Mouse (Mus musculus) limb, embryonic 13.5 days (tissue): Measurements from ENCODE around the gene Nepn. TPM values are rescaled to one million over a fixed set of nuclear protein-coding genes. Genes with fewer than 3 reads are reported as not detected.

Experiments used
- ATAC-seq: fragments of 200-750 bp; cut with Nextera tagmentation; 2 replicates; pipeline ENCODE4 v1.8.0; 2017; ENCODE audit warnings: low read depth, moderate number of reproducible peaks, moderate TSS enrichment; ENCODE audit not compliant: low FRiP score
- H3K27ac ChIP-seq: fragments of 300-500 bp; sonication (generic); 2 replicates; pipeline ENCODE4 v1.5.1; 2015; ENCODE audit warnings: inconsistent platforms, mild to moderate bottlenecking, moderate library complexity
- H3K27me3 ChIP-seq: fragments of 300-500 bp; sonication (generic); 2 replicates; pipeline ENCODE4 v1.6.1; 2015; ENCODE audit warnings: mild to moderate bottlenecking, inconsistent platforms
- H3K36me3 ChIP-seq: fragments of 300-500 bp; sonication (generic); 2 replicates; pipeline ENCODE4 v1.6.1; 2015; ENCODE audit warnings: inconsistent platforms, mild to moderate bottlenecking, moderate library complexity
- H3K4me1 ChIP-seq: fragments of 300-500 bp; sonication (generic); 2 replicates; pipeline ENCODE4 v1.6.1; 2015; ENCODE audit warnings: inconsistent platforms
- H3K4me2 ChIP-seq: fragments of 300-500 bp; sonication (generic); replicated peaks from 2 replicates; pipeline ENCODE4 v1.6.1; 2015; ENCODE audit warnings: inconsistent platforms, mild to moderate bottlenecking, moderate library complexity
- H3K4me3 ChIP-seq: fragments of 300-500 bp; sonication (generic); 2 replicates; pipeline ENCODE4 v1.5.1; 2015; ENCODE audit warnings: moderate library complexity, mild to moderate bottlenecking, inconsistent platforms
- H3K9ac ChIP-seq: fragments of 300-500 bp; sonication (generic); 2 replicates; pipeline ENCODE4 v1.6.1; 2015; ENCODE audit warnings: mild to moderate bottlenecking, inconsistent platforms
- H3K9me3 ChIP-seq: fragments of 300-500 bp; sonication (generic); 2 replicates; pipeline ENCODE4 v1.6.1; 2016; ENCODE audit warnings: inconsistent platforms
- WGBS: fragments of 180-500 bp; shearing (Covaris S2); methylation state at CpG from one replicate; pipeline ENCODE4 v1.1.7; 2015; 5-methylcytosine and 5-hydroxymethylcytosine counted together
- polyA plus RNA-seq: library from polyadenylated mRNA; unstranded; fragments of >200 nt; fragmentation: Nextera tagmentation; extraction: Ambion mirVana; gene quantifications from 2 replicates; pipeline ENCODE4 v1.2.1, GENCODE M21; 2015

Gene Nepn
- polyA plus RNA-seq, 1 experiment from 2014 or later = 0.13 TPM

DNA sequence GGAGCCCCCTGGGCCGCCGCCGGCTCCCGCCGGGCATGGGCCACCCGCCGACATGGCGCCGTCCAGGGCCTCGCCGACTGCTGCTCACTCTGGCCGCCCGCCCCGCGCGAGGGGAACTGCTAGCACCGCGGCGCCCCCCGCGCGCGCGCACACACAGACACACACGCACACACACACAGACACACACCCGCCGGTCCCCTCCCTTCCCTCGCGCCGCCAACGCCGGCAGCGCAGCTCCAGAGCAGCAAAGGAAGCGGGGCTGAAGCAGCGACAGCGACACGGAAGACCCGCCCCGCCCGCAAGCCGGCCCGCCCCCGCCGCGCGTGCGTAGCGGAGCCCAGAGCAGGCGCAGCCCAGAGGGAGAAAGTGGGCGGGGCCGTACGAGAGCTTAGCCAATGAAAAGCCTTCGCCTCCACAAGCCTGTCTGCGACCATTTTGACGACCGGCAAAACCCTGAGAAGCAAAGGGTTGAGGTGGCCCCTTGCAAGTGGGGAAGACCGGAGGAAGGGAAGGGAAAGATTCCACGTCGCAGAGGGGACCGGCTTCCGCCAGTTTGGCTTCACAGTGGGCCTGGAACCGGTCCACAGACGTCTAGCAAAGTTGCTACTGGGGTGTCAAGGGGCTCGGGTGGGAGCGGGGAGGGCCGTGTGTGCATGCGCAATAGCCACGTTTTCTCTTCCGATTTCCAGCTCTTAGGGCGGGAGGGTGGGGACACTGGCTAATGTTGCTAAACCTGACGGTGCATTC, 6.8 kb upstream of the Nepn start, which contains the start of gene Gopc:
Gopc (minus strand) TSS at position 280 of the 747 bp plus-strand sequence.
- no peaks in the 10 kb centered on the region for H3K27me3 ChIP-seq
- WGBS = under 1% methylated on average over 65 of the region's 71 CpGs
- no peaks in the 10 kb centered on the region for H3K9me3 ChIP-seq
- H3K4me2 ChIP-seq = peak within 1 kb of the TSS; percentile 90
- peaks cover 25% of the 10 kb centered on the region for H3K4me1 ChIP-seq
- H3K36me3 ChIP-seq = no peaks in the 10 kb centered on the region
- peak within 1 kb of the TSS; percentile 85 for H3K4me3 ChIP-seq
- peak; percentile 99 for ATAC-seq
- H3K9ac ChIP-seq = peak within 1 kb of the TSS; percentile 95
- H3K27ac ChIP-seq = peak within 1 kb of the TSS; percentile 92

DNA sequence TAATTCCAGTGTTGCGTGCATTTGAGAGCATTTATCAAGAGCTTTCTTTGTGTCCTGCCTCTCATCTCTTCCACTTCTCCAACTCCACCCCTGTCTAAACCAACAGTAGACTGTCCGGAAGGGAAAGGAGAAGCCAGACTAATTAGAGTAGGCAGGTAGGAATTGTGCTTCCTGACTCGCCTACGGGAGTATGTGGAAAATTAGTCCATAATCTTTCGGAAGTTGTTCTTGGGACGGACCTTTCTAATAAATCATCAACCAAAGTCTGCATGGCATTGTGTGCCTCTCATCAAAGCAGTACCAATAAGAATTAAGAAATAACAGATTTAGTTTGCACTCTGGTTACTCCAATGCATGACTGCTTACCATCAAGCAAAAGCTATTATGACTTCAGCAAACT, 5.8 kb upstream of the Nepn start:
- no peaks in the 10 kb centered on the region for H3K9me3 ChIP-seq
- H3K27me3 ChIP-seq = no peaks in the 10 kb centered on the region
- H3K4me2 ChIP-seq = peak overlapping the region; percentile 67
- H3K27ac ChIP-seq = no peak overlapping the region
- H3K4me3 ChIP-seq = peak overlapping the region; percentile 85
- H3K9ac ChIP-seq = peak overlapping the region; percentile 95; the same call in 1 of the 2 replicates
- 77% methylated on average over 6 of the region's 6 CpGs for WGBS
- no peaks in the 10 kb centered on the region for H3K36me3 ChIP-seq
- peaks cover 25% of the 10 kb centered on the region for H3K4me1 ChIP-seq
- ATAC-seq = no peak

DNA sequence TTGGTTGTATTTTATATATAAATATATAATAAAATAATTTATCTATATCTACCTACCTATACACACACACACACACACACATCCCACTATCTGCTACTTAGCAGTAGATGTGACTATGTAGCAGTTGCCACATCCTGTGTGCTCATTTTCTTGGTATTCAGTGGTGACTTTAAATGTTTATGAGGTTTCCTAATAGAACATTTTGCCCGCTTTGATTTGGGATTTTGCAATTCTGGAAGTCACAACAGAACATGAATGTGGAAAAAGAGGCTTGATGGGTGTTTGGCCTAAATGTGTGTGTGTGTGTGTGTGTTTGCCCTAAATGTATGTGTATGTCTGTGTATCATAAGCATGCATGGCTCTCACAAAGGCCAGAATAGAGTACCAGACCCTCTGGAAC, 5.2 kb upstream of the Nepn start:
- no peak overlapping the region for H3K4me3 ChIP-seq
- no peaks in the 10 kb centered on the region for H3K27me3 ChIP-seq
- H3K36me3 ChIP-seq = no peaks in the 10 kb centered on the region
- H3K4me1 ChIP-seq = peaks cover 24% of the 10 kb centered on the region
- H3K27ac ChIP-seq = no peak overlapping the region
- no peak overlapping the region for H3K4me2 ChIP-seq
- H3K9ac ChIP-seq = no peak overlapping the region
- 95% methylated on average over 1 of the region's 1 CpGs for WGBS
- H3K9me3 ChIP-seq = no peaks in the 10 kb centered on the region
- ATAC-seq = no peak

- Histone ChIP-seq H3K27me3 (no peaks in the 10 kb centered on the region), H3K4me1 (peaks cover 20% of the 10 kb centered on the region), H3K4me3 (no peak overlapping the region), H3K27ac (no peak overlapping the region), H3K9me3 (no peaks in the 10 kb centered on the region), H3K4me2 (no peak overlapping the region), H3K9ac (no peak overlapping the region), H3K36me3 (no peaks in the 10 kb centered on the region)
- no peak for ATAC-seq
- WGBS = 33% methylated on average over 8 of the region's 8 CpGs
Measured at GRCm38 (mm10) chr10:52384823-52385610, 3.8 kb upstream of the Nepn start.

- no peak overlapping the region for H3K4me2 ChIP-seq
- H3K9ac ChIP-seq = no peak overlapping the region
- H3K27ac ChIP-seq = no peak overlapping the region
- H3K27me3 ChIP-seq = no peaks in the 10 kb centered on the region
- H3K4me3 ChIP-seq = no peak overlapping the region
- no peak for ATAC-seq
- WGBS = 84% methylated on average over 4 of the region's 4 CpGs
- no peaks in the 10 kb centered on the region for H3K36me3 ChIP-seq
- no peaks in the 10 kb centered on the region for H3K9me3 ChIP-seq
- peaks cover 16% of the 10 kb centered on the region for H3K4me1 ChIP-seq
Measured at GRCm38 (mm10) chr10:52387192-52387591, 1.6 kb upstream of the Nepn start.

DNA sequence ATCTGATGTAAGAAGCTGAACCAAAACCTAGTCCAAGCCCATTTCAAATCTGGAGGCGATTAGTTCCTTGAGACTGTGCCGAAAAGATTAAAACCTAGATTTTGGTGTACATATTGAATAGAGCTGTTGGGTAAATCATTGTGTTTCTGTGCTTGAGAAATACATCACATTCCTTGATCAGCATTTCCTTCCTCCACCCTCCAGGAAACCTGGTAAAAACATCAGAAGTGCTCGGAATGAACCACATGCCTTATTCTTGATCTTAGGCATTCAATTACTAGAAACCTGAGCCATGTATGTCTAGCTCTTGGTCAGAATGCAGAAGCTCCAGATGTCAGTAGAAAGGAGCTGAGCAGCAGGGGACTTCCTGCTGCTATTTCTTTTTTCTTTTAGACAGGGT, 666 bp downstream of the Nepn start:
- H3K9me3 ChIP-seq = no peaks in the 10 kb centered on the region
- no peaks in the 10 kb centered on the region for H3K27me3 ChIP-seq
- ATAC-seq = 0 out of 2 replicates have a peak, but pooled peaks have one; percentile 54
- 0 out of 2 replicates have a peak, but pooled peaks cover 9% of the 10 kb centered on the region for H3K4me1 ChIP-seq
- H3K36me3 ChIP-seq = no peaks in the 10 kb centered on the region
- H3K4me3 ChIP-seq = no peak overlapping the region
- H3K27ac ChIP-seq = peak overlapping the region; percentile 33; the same call in 1 of the 2 replicates
- WGBS = 42% methylated on average over 3 of the region's 3 CpGs
- H3K9ac ChIP-seq = no peak overlapping the region
- H3K4me2 ChIP-seq = no peak overlapping the region

- 81% methylated on average over 2 of the region's 2 CpGs for WGBS
- H3K36me3 ChIP-seq = no peaks in the 10 kb centered on the region
- H3K27ac ChIP-seq = no peak overlapping the region
- 0 out of 2 replicates have a peak, but pooled peaks cover 3% of the 10 kb centered on the region for H3K4me1 ChIP-seq
- no peaks in the 10 kb centered on the region for H3K27me3 ChIP-seq
- no peak overlapping the region for H3K4me3 ChIP-seq
- no peak overlapping the region for H3K9ac ChIP-seq
- H3K9me3 ChIP-seq = no peaks in the 10 kb centered on the region
- H3K4me2 ChIP-seq = no peak overlapping the region
- ATAC-seq = no peak
Measured at GRCm38 (mm10) chr10:52391208-52391607, 2.4 kb downstream of the Nepn start.

DNA sequence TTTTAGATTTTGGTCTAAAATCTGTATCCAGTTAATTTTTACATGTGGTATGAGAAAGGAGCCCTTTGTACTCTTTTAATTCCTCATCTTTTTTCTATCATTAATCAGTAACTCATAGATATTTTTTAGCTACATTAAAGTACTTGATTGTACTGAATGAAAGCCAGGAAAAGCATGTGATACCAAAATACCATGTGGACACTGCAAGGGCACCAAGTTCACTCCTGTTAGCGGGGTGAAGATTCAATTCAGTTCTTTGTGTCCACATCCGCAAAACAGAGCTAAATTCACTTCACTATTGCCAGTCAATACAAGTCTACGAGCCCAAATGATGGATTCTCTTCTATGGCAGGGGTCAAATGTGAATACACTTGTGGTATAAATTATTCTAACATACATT, 7.9 kb downstream of the Nepn start:
- Histone ChIP-seq H3K4me1 (no peaks in the 10 kb centered on the region), H3K4me3 (no peak overlapping the region), H3K4me2 (no peak overlapping the region), H3K9me3 (no peaks in the 10 kb centered on the region), H3K27me3 (no peaks in the 10 kb centered on the region), H3K9ac (no peak overlapping the region), H3K27ac (no peak overlapping the region), H3K36me3 (no peaks in the 10 kb centered on the region)
- no peak for ATAC-seq
- WGBS = 86% methylated on average over 3 of the region's 3 CpGs

DNA sequence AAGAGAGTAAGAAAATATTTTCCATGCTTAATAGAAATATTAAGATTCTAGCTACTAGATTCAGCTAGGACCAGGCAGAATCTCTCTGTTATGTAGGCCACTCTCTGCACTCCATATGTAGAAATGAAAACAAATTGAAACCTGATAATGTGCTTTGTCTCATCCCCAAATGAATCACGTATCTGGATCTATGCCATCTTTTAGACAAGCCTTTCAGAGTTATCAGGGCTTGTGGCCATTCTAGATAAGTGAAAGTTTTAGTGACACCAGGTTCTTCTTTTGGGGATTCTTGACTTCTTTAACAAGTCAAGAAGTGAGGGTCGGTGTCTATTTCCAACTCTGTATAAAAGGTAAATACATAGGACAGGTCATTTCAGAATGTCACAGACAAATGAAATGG, 9.9 kb downstream of the Nepn start:
- Histone ChIP-seq H3K9ac (no peak overlapping the region), H3K27me3 (no peaks in the 10 kb centered on the region), H3K36me3 (no peaks in the 10 kb centered on the region), H3K4me1 (no peaks in the 10 kb centered on the region), H3K4me2 (no peak overlapping the region), H3K9me3 (no peaks in the 10 kb centered on the region), H3K27ac (no peak overlapping the region), H3K4me3 (no peak overlapping the region)
- no peak for ATAC-seq
- 79% methylated on average over 2 of the region's 2 CpGs for WGBS

DNA sequence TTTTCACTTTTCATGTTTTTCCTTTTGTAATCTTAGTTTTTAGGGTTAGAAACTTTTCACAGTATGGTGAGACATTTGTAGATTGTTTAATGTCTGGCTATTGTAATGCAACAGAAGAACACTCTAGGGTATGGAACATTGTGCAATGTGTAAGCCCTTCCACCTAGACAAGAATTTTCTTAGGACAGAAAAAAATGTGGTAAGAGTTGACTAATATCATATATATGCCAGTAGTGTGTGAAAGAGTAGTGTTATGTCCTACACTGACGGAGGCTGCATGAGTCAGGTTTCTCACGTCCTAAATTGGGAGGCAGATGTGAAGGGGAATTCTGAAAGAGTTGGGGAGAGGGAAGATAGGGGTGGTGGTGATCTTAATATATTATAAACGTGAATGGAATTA, 10.9 kb downstream of the Nepn start:
- H3K9me3 ChIP-seq = no peaks in the 10 kb centered on the region
- no peak overlapping the region for H3K4me2 ChIP-seq
- no peaks in the 10 kb centered on the region for H3K27me3 ChIP-seq
- H3K4me1 ChIP-seq = no peaks in the 10 kb centered on the region
- H3K9ac ChIP-seq = no peak overlapping the region
- no peak overlapping the region for H3K4me3 ChIP-seq
- 46% methylated on average over 3 of the region's 3 CpGs for WGBS
- H3K27ac ChIP-seq = no peak overlapping the region
- no peak for ATAC-seq
- no peaks in the 10 kb centered on the region for H3K36me3 ChIP-seq

DNA sequence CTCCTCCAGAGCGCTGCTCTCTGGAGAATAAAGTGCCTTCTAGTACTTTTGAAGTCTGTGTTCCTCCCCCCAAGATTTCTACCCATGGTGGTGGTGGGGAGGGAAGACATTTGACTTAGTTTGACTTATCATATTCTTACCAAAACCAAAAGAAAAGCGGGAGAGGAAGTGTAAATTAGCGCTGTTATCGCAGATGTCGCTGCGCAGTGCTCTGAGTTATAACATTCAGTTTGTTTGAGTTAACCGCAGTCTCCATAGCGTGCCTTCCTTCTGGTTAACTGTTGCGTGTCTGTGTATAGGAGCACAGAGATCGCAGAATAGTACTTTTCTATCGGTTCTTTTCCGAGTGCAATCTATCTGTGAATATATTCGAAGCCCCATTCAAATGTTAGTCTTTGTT, 16.4 kb downstream of the Nepn start:
- WGBS = 87% methylated on average over 13 of the region's 13 CpGs
- no peaks in the 10 kb centered on the region for H3K27me3 ChIP-seq
- H3K36me3 ChIP-seq = no peaks in the 10 kb centered on the region
- H3K9ac ChIP-seq = no peak overlapping the region
- no peak overlapping the region for H3K27ac ChIP-seq
- ATAC-seq = no peak
- no peak overlapping the region for H3K4me2 ChIP-seq
- no peak overlapping the region for H3K4me3 ChIP-seq
- no peaks in the 10 kb centered on the region for H3K9me3 ChIP-seq
- H3K4me1 ChIP-seq = no peaks in the 10 kb centered on the region

GRCm38 (mm10) chr10:52407526-52407925, 18.8 kb downstream of the Nepn start:
- H3K9ac ChIP-seq = no peak overlapping the region
- no peaks in the 10 kb centered on the region for H3K4me1 ChIP-seq
- no peak overlapping the region for H3K4me2 ChIP-seq
- no peak for ATAC-seq
- WGBS = 69% methylated on average over 2 of the region's 2 CpGs
- H3K4me3 ChIP-seq = no peak overlapping the region
- no peaks in the 10 kb centered on the region for H3K36me3 ChIP-seq
- no peaks in the 10 kb centered on the region for H3K9me3 ChIP-seq
- no peak overlapping the region for H3K27ac ChIP-seq
- H3K27me3 ChIP-seq = no peaks in the 10 kb centered on the region
